ENCODE assay signal across 14 mouse cellular contexts in genomic region chr1:172001665-172002064, GRCm38 (mm10). TPM values are rescaled to one million over a fixed set of nuclear protein-coding genes. Genes with fewer than 3 reads are reported as not detected.
DNase-seq lines count a peak whose midpoint lies in the region; ATAC-seq lines count a peak whose summit lies in the region.
"Had no signal": no experiment of that assay in that cellular context is flagged by ENCODE, and none has a peak within 500 bp of the region (broad histone marks: within the 10 kb centered on the region; RNA-seq: fewer than 3 reads in every experiment).

No protein-coding gene starts in this region.

- no peak overlapping the region for H3K4me3 ChIP-seq in forebrain, embryonic 12.5 days (replicated peaks)
- H3K4me3 ChIP-seq in hindbrain, embryonic 14.5 days (replicated peaks; ENCODE audit: low read length): no peak overlapping the region
- no peak overlapping the region for H3K4me3 ChIP-seq in neural tube, embryonic 13.5 days
- H3K4me3 ChIP-seq: limb, embryonic 12.5 days; lung, embryonic 15.5 days had no signal

- no peak overlapping the region for H3K4me2 ChIP-seq in forebrain, embryonic 12.5 days
- H3K4me2 ChIP-seq in hindbrain, embryonic 14.5 days (replicated peaks): no peak overlapping the region
- no peak overlapping the region for H3K4me2 ChIP-seq in neural tube, embryonic 13.5 days
- H3K4me2 ChIP-seq: limb, embryonic 12.5 days; lung, embryonic 15.5 days had no signal

- peak overlapping the region; percentile 51 for H3K27ac ChIP-seq in forebrain, embryonic 12.5 days
- H3K27ac ChIP-seq in hindbrain, embryonic 14.5 days: peak overlapping the region; percentile 40
- peak overlapping the region; percentile 65 for H3K27ac ChIP-seq in neural tube, embryonic 13.5 days (replicated peaks)
- H3K27ac ChIP-seq: limb, embryonic 12.5 days; lung, embryonic 15.5 days had no signal

- H3K36me3 ChIP-seq in forebrain, embryonic 12.5 days (replicated peaks): peaks cover 59% of the 10 kb centered on the region
- H3K36me3 ChIP-seq in hindbrain, embryonic 14.5 days (replicated peaks; ENCODE audit: control insufficient read depth, insufficient read depth): peaks cover 47% of the 10 kb centered on the region
- peaks cover 61% of the 10 kb centered on the region for H3K36me3 ChIP-seq in neural tube, embryonic 13.5 days

- H3K9ac ChIP-seq in forebrain, embryonic 12.5 days: no peak overlapping the region
- H3K9ac ChIP-seq in hindbrain, embryonic 14.5 days: no peak overlapping the region
- peak overlapping the region; percentile 12; the same call in 1 of the 2 replicates for H3K9ac ChIP-seq in neural tube, embryonic 13.5 days
- H3K9ac ChIP-seq: limb, embryonic 12.5 days; lung, embryonic 15.5 days had no signal

- no peaks in the 10 kb centered on the region for H3K9me3 ChIP-seq in forebrain, embryonic 12.5 days
- H3K9me3 ChIP-seq in hindbrain, embryonic 14.5 days (ENCODE audit: control insufficient read depth, low read length): no peaks in the 10 kb centered on the region
- H3K9me3 ChIP-seq in neural tube, embryonic 13.5 days: no peaks in the 10 kb centered on the region
- H3K9me3 ChIP-seq: limb, embryonic 12.5 days; lung, embryonic 15.5 days had no signal

- peak; percentile 35 for DNase-seq in retina, postnatal 1 day
- no peak for DNase-seq in retina, embryonic 14.5 days (ENCODE audit: low spot score)
- no peak for DNase-seq in hindbrain, embryonic 14.5 days (ENCODE audit: low spot score)
- DNase-seq in ovary, postnatal 36 days (ENCODE audit: low spot score): no peak
- no peak for DNase-seq in heart, adult 18-20 months
- DNase-seq: cerebellum, postnatal 36 days; right cerebral cortex, postnatal 14 days had no signal

- H3K4me1 ChIP-seq in forebrain, embryonic 12.5 days: 0 out of 2 replicates have a peak, but pooled peaks cover 5% of the 10 kb centered on the region
- H3K4me1 ChIP-seq in hindbrain, embryonic 14.5 days (replicated peaks; ENCODE audit: control insufficient read depth, insufficient read depth, low read length): peaks cover 6% of the 10 kb centered on the region; the same call in 1 of the 2 replicates
- H3K4me1 ChIP-seq in neural tube, embryonic 13.5 days (replicated peaks): peaks cover 6% of the 10 kb centered on the region
- H3K4me1 ChIP-seq: limb, embryonic 12.5 days; lung, embryonic 15.5 days had no signal

- no peaks in the 10 kb centered on the region for H3K27me3 ChIP-seq in forebrain, embryonic 12.5 days
- H3K27me3 ChIP-seq in hindbrain, embryonic 14.5 days (ENCODE audit: control insufficient read depth, insufficient read depth, low read length): no peaks in the 10 kb centered on the region
- no peaks in the 10 kb centered on the region for H3K27me3 ChIP-seq in neural tube, embryonic 13.5 days
- H3K27me3 ChIP-seq: limb, embryonic 12.5 days; lung, embryonic 15.5 days had no signal

- ATAC-seq in forebrain, embryonic 12.5 days (ENCODE audit: low FRiP score): peak; percentile 45
- peak; percentile 58 for ATAC-seq in hindbrain, embryonic 14.5 days (ENCODE audit: low FRiP score)
- peak; percentile 36 for ATAC-seq in neural tube, embryonic 13.5 days (ENCODE audit: low read depth)
- ATAC-seq in erythroblast, adult 5-6 weeks (replicated peaks; ENCODE audit: low FRiP score, poor library complexity, severe bottlenecking): no peak
- ATAC-seq: intestine, embryonic 16.5 days had no signal

- WGBS in forebrain, embryonic 12.5 days: 51% methylated on average over 12 of the region's 12 CpGs
- WGBS in hindbrain, embryonic 14.5 days: 29% methylated on average over 12 of the region's 12 CpGs
- WGBS in neural tube, embryonic 13.5 days: 46% methylated on average over 12 of the region's 12 CpGs

RNA-seq across cellular contexts. Expression of gene Vangl2, which starts 26.6 kb away (rescaled TPM):
- 61.9 and 63.2 TPM in 2 replicates for polyA plus RNA-seq in forebrain, embryonic 12.5 days (2016; fragmentation: Nextera tagmentation; extraction: Ambion mirVana)
- 48.9 and 49.5 TPM in 2 replicates for polyA plus RNA-seq in hindbrain, embryonic 14.5 days (2014; fragmentation: Nextera tagmentation; extraction: Ambion mirVana)
- 46.8 and 50.5 TPM in 2 replicates for polyA plus RNA-seq in neural tube, embryonic 13.5 days (2015; fragmentation: Nextera tagmentation; extraction: Ambion mirVana)
- total RNA-seq in erythroblast, adult 5-6 weeks (2015; ENCODE audit: low replicate concordance): 1.3 TPM in 1 of 2 replicates, not detected in the other
- 0.42 and 3.4 TPM in 2 replicates for total RNA-seq in erythroblast, adult 5-6 weeks (2017; ENCODE audit: low replicate concordance)
- total RNA-seq in heart, adult 18-20 months (2021): under 1 TPM; 0.77 to 0.95 TPM

RNA-seq across cellular contexts. Expression of gene Nhlh1, which starts 55.7 kb away (rescaled TPM):
- 9.0 and 9.8 TPM in 2 replicates for polyA plus RNA-seq in forebrain, embryonic 12.5 days (2016; fragmentation: Nextera tagmentation; extraction: Ambion mirVana)
- 2.7 and 3.6 TPM in 2 replicates for polyA plus RNA-seq in hindbrain, embryonic 14.5 days (2014; fragmentation: Nextera tagmentation; extraction: Ambion mirVana)
- polyA plus RNA-seq in neural tube, embryonic 13.5 days (2015; fragmentation: Nextera tagmentation; extraction: Ambion mirVana): 10.4 and 10.8 TPM in 2 replicates
- total RNA-seq in erythroblast, adult 5-6 weeks (2015; ENCODE audit: low replicate concordance): not detected in 2 replicates
- total RNA-seq in erythroblast, adult 5-6 weeks (2017; ENCODE audit: low replicate concordance): not detected in 2 replicates
- total RNA-seq in heart, adult 18-20 months (2021): not detected
- total RNA-seq: heart, adult 8-10 months had no signal
- polyA plus RNA-seq: lung, embryonic 15.5 days had no signal
